Mouse (Mus musculus) kidney, adult 2 months (tissue): Measurements from ENCODE around the gene Susd6. TPM values are rescaled to one million over a fixed set of nuclear protein-coding genes. Genes with fewer than 3 reads are reported as not detected.

ENCODE experiments used
- DNase-seq: peaks from one replicate; pipeline ENCODE4 v3.0.0; 2021
- H3K27ac ChIP-seq: fragments of 200-500 bp; 2 replicates; pipeline ENCODE4 v1.5.1; 2012; ENCODE audit warnings: low read depth, low read length, control low read depth, inconsistent platforms; ENCODE audit not compliant: insufficient read depth
- H3K27me3 ChIP-seq: fragments of 200-500 bp; replicated peaks from 2 replicates; pipeline ENCODE4 v1.6.1; 2012; ENCODE audit warnings: mild to moderate bottlenecking, moderate library complexity, low read length, inconsistent platforms; ENCODE audit not compliant: control insufficient read depth, insufficient read depth
- H3K36me3 ChIP-seq: fragments of 200-500 bp; 2 replicates; pipeline ENCODE4 v1.6.1; 2012; ENCODE audit warnings: mild to moderate bottlenecking, moderate library complexity, low read length, inconsistent platforms; ENCODE audit not compliant: control insufficient read depth, insufficient read depth
- H3K4me1 ChIP-seq: fragments of 200-500 bp; 2 replicates; pipeline ENCODE4 v1.6.1; 2011; ENCODE audit warnings: low read length; ENCODE audit not compliant: control insufficient read depth, insufficient read depth
- H3K4me3 ChIP-seq: fragments of 200-500 bp; 2 replicates; pipeline ENCODE4 v1.5.1; 2011; ENCODE audit warnings: mild to moderate bottlenecking, low read depth, low read length, control low read depth; ENCODE audit not compliant: insufficient read depth
- CTCF ChIP-seq: fragments of 200-500 bp; conservative IDR thresholded peaks from 2 replicates; pipeline ENCODE4 v1.5.1; 2011; ENCODE audit warnings: low read depth, mild to moderate bottlenecking, control low read depth, low read length, moderate library complexity, mixed read lengths; ENCODE audit not compliant: insufficient read depth, insufficient read length
- POLR2A ChIP-seq: fragments of 200-500 bp; IDR thresholded peaks from one replicate; pipeline ENCODE4 v1.6.1; 2011; ENCODE audit warnings: low read depth, low read length, control low read depth
- WGBS: fragments of 180-500 bp; shearing (Covaris S2); methylation state at CpG from one replicate; pipeline ENCODE4 v1.1.7; 2018; 5-methylcytosine and 5-hydroxymethylcytosine counted together
- polyA plus RNA-seq: library from polyadenylated mRNA; depleted of rRNA; stranded (reverse); fragments of >200 nt; gene quantifications from 2 replicates; pipeline ENCODE4 v1.2.3, GENCODE M21; 2012

The Susd6 gene
- polyA plus RNA-seq, 1 experiment, result 65.5 TPM

GRCm38 (mm10) chr12:80759387-80759712 lies 31.0 kb upstream of the Susd6 start:
- no peaks in the 10 kb centered on the region for H3K36me3 ChIP-seq
- no peak overlapping the region for H3K27ac ChIP-seq
- peaks cover 6% of the 10 kb centered on the region; the same call in 1 of the 2 replicates for H3K27me3 ChIP-seq
- WGBS, result 12% methylated on average over 13 of the region's 13 CpGs
- no peaks in the 10 kb centered on the region for H3K4me1 ChIP-seq
- TF ChIP-seq POLR2A (no peak), CTCF (no peak)
- no peak for DNase-seq
- no peak overlapping the region for H3K4me3 ChIP-seq

GRCm38 (mm10) chr12:80759713-80760395 lies 30.5 kb upstream of the Susd6 start:
- no peaks in the 10 kb centered on the region for H3K36me3 ChIP-seq
- peak overlapping the region; percentile 0; the same call in 1 of the 2 replicates for H3K4me3 ChIP-seq
- H3K27me3 ChIP-seq, result peaks cover 6% of the 10 kb centered on the region; the same call in 1 of the 2 replicates
- TF ChIP-seq CTCF (no peak), POLR2A (no peak)
- no peak for DNase-seq
- H3K4me1 ChIP-seq, result no peaks in the 10 kb centered on the region
- no peak overlapping the region for H3K27ac ChIP-seq
- WGBS, result 6% methylated on average over 22 of the region's 22 CpGs

GRCm38 (mm10) chr12:80760396-80760801 lies 29.9 kb upstream of the Susd6 start, which contains the start of gene Ccdc177:
TSS of gene Ccdc177 (minus strand) at chr12:80760687.
- TF ChIP-seq CTCF, result peak; percentile 79
- TF ChIP-seq POLR2A, result no peak
- Histone ChIP-seq H3K4me1 (no peaks in the 10 kb centered on the region), H3K4me3 (peak within 1 kb of the TSS; percentile 0; the same call in 1 of the 2 replicates), H3K27ac (no peak within 1 kb of the TSS), H3K27me3 (peaks cover 6% of the 10 kb centered on the region; the same call in 1 of the 2 replicates), H3K36me3 (no peaks in the 10 kb centered on the region)
- DNase-seq, result peak; percentile 77
- WGBS, result under 1% methylated on average over 24 of the region's 24 CpGs

GRCm38 (mm10) chr12:80762982-80763381 lies 27.3 kb upstream of the Susd6 start:
- Histone ChIP-seq H3K4me1 (no peaks in the 10 kb centered on the region), H3K36me3 (no peaks in the 10 kb centered on the region), H3K27ac (no peak overlapping the region), H3K27me3 (peaks cover 6% of the 10 kb centered on the region; the same call in 1 of the 2 replicates), H3K4me3 (no peak overlapping the region)
- no peak for DNase-seq
- TF ChIP-seq POLR2A (no peak), CTCF (no peak)
- WGBS, result 78% methylated on average over 5 of the region's 5 CpGs

- WGBS, result 62% methylated on average over 4 of the region's 4 CpGs
- H3K27ac ChIP-seq, result no peak overlapping the region
- peaks cover 3% of the 10 kb centered on the region; the same call in 1 of the 2 replicates for H3K27me3 ChIP-seq
- peak; percentile 24 for DNase-seq
- no peak overlapping the region for H3K4me3 ChIP-seq
- TF ChIP-seq CTCF (no peak), POLR2A (no peak)
- H3K4me1 ChIP-seq, result no peaks in the 10 kb centered on the region
- H3K36me3 ChIP-seq, result no peaks in the 10 kb centered on the region
These were observed 26.2 kb upstream of the Susd6 start for GRCm38 (mm10) chr12:80764116-80764515.

GRCm38 (mm10) chr12:80769697-80770096 lies 20.6 kb upstream of the Susd6 start:
- no peaks in the 10 kb centered on the region for H3K4me1 ChIP-seq
- 15% methylated on average over 11 of the region's 11 CpGs for WGBS
- TF ChIP-seq CTCF (peak; percentile 98; the same call in 1 of the 2 replicates), POLR2A (no peak)

GRCm38 (mm10) chr12:80774786-80775185 lies 15.5 kb upstream of the Susd6 start:
- H3K27me3 ChIP-seq, result no peaks in the 10 kb centered on the region
- TF ChIP-seq CTCF, result no peak
- no peak for TF ChIP-seq POLR2A
- no peaks in the 10 kb centered on the region for H3K36me3 ChIP-seq
- H3K4me3 ChIP-seq, result no peak overlapping the region
- 51% methylated on average over 7 of the region's 7 CpGs for WGBS
- H3K27ac ChIP-seq, result no peak overlapping the region
- DNase-seq, result no peak
- no peaks in the 10 kb centered on the region for H3K4me1 ChIP-seq

More at GRCm38 (mm10) chr12:80769697-80770096, 20.6 kb upstream of the Susd6 start:
- no peak overlapping the region for H3K4me3 ChIP-seq
- no peaks in the 10 kb centered on the region for H3K27me3 ChIP-seq
- no peak overlapping the region for H3K27ac ChIP-seq
- H3K36me3 ChIP-seq, result no peaks in the 10 kb centered on the region
- peak; percentile 82 for DNase-seq
